Mouse (Mus musculus) cerebellum, postnatal 25 days (tissue): ENCODE data around the gene 4930563M21Rik.
"Not testable (repeated sequence)": the region's sequence is repeated elsewhere in the genome, so short reads cannot be mapped to it uniquely, and the experiment has no call there.

Source experiments
- DNase-seq, 2 experiments: peaks; one replicate each; pipeline ENCODE4 v3.0.0; 2021; ENCODE audit warnings: mixed read lengths in 2 of 2

The 4930563M21Rik gene

DNA sequence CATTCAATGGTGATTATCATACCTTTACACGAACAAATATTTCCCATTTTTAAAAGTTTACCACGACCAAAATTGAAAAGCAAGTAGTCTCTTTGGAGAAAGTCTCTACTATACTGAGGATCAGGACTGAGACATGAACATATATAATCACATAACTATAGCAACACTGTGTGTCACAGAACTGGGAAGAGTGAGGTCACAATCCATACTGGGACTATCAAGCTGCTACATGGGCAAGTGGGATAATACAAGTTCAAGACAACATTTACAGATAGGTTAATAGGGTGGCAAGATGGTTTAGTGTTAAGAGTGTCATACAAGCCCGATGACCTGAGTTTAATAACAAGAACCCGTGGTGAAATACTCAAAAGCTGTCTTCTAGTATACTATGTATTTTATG lies at the start of gene 4930563M21Rik:
Gene 4930563M21Rik, minus strand, starts transcription at position 101 of the 400 bp plus-strand sequence.
- DNase-seq, result no peak

DNA sequence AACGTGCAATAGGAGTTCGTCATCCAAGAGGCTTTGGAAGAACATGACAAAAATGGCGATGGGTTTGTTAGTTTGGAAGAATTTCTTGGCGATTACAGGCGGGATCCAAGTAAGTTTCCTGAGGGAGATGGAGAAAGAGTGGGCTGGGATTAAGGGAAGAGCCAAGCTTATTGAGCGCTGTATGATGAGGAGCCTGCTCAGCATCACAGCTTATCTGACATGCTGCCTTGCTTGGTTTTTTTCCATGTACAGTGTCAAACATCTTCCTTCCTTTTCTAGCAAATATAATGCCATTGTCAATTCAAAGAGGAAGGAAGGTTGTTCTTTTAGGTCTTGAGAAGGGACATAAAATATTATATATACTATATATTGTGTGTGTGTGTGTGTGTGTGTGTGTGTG lies 45.8 kb upstream of the 4930563M21Rik start:
- no peak for DNase-seq

DNA sequence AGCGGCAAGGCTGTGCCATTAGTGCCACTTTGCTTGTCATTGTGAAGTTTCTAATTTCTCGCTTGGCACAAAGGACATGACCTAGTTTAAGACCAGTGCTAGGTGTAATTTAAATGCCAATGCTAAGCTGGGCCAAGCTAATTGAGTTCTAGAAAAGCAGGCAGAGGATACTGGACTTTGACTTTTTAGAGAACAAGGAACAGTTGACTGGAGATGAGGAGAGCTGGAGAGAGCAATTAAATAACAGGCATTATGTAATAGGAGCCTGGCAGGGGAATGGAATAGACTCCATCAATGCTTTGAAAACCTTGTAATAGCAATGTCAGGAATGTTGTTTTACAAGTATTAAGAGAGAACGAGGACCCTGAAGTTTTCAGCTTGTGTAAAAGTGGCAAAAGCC lies 43.4 kb upstream of the 4930563M21Rik start:
- DNase-seq, result no peak

DNA sequence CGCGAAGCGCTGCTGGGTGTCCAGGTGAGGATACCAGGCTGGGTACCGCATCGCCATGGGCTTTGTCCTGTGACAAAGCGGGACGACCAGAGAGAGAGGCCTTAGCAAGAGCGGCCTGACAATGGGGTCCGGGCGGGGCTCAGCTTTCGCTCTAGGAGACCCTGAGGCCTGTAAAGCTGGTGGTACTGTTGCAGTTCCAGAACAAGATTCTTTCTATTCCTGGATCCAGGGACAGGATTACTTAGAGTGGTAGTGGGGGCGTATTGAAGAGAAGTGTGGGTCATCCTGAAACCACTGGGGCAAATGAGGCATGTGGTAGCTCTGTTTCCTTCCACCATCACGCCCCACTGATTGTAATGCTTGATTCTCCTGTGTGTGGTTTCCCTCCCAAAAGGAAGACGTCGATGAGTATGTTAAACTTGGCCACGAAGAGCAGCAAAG lies 31.9 kb upstream of the 4930563M21Rik start:
- DNase-seq, result no peak

DNA sequence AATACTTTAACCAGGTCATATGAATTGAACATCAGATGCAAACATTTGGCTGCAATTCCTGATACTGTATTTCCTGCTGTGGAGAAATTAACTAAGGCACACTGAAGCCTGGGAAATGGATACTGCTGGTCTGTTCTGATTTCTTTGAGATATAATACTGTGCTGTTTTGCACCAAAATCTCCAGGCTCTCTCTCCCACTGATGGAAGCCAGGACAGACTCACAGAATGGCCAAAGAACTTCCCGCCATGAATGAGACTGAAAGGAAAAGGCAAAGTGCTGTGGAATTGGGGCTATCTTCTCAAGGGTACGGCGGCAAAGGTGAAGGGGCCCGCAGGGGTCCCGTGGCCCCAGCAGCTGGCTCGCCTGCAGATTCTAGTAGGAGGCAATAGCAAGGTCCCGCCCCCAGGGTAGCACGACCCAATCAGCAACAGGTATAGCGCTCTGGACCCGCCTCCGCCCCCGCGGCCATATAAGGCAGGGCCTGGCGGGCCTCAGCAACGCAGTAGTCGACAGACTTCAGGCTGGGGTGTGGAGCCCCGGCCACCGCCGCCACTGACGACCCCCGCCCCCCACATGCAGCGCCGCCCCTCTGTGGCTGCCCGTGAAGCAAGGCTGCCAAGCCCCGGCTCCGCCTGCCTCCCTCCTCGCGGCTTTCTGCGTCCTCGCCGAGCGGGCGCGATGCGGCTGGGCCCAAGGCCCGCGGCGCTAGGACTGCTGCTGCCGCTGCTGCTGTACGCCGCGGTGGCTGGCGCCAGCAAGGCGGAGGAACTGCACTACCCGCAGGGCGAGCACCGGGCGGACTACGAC lies 31.2 kb upstream of the 4930563M21Rik start, which contains the start of gene Rcn2:
Gene Rcn2, plus strand, starts transcription at position 474 of the 809 bp plus-strand sequence.
- DNase-seq, result peak; percentile 97 to 98

DNA sequence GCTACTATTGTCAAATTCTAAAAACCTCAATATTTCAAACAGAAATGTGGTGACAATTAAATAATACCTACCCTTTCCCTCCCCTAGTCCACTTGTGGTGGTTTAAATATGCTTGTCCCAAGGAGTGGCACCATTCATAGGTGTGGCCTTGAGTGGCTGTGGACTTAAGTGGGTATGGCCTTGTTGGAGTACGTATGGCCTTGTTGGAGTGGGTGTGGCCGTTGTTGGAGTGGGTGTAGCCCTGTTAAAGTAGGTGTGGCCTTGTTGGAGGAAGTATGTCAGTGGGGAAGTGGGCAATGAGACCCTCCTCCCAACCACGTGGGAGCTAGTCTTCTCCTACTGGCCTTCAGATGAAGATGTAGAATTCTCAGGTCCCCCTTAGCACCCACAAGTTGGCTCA lies 21.9 kb upstream of the 4930563M21Rik start:
- DNase-seq, result no peak

DNA sequence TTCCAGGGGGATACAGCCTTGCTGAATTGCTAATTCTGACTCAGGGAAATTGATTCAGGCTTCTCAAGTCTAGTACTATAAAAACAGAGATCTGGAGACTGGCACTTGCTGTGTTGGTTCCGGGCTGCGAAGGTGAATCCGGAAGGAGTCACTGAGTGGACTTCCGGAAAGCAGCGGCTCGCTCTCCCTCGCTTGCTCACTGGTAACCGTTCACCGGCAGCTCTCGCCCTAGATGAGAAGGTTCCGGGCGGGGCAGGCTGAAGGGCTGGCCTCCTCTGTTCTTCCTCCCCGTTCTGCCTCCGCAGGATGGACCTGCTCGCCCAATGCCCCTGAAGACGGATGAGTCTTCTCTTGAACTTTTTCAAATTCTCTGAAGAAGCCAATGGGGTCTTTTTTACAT lies 16.9 kb upstream of the 4930563M21Rik start:
- no peak for DNase-seq

DNA sequence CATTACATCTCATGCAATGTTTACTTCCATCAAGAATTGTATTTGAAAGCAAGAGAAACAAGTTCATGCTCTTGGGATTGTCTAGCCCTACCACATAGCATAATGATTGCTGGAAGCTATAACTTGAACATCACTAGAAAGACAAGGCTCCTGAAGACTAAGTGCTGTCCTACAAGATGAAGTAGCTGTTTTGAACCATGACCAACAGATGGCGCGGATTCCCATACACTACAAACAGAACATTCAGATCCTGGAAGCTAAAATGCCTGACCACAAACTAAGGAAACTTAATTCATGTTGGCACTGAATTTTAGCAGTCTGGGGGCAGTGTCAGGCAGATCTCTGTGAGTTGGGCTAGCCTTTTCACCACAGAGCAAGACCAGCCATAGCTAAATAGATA lies 14.4 kb upstream of the 4930563M21Rik start:
- DNase-seq, result no peak

DNA sequence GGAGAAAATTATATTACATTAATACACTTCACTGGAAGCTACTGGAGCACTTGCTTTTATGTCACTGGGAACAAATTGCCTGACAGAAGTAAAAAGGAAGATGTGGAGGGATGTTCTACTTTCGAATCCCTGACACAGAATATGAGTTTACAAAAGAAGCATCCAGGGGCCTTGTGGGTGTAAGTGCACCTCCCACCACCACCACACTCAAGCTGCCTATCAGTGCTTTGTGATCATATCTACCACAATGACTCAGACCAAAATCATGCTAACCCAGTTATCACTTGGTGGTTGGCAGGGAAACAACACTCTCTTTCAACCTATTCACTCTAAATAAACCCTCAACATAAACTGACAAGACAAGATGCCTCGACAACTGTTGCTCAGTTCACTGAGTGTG lies 5.7 kb downstream of the 4930563M21Rik start:
- DNase-seq, result not testable (repeated sequence)

DNA sequence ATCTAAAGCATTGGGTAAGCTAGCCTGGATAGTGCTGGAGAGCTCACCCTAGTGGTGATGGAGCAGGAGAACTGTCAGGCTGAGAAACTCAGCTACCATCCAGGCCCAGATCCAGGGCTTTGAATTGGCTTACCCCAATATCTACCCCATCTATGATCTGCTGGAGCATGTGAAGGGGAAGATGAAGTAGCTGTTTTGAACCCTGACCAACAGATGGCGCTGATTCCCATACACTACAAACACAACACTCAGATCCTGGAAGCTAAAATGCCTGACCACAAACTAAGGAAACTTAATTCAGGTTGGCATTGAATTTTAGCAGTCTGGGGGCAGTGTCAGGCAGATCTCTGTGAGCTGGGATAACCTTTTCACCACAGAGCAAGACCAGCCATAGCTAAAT lies 63.5 kb downstream of the 4930563M21Rik start:
- DNase-seq, result peak; percentile 18 to 60

DNA sequence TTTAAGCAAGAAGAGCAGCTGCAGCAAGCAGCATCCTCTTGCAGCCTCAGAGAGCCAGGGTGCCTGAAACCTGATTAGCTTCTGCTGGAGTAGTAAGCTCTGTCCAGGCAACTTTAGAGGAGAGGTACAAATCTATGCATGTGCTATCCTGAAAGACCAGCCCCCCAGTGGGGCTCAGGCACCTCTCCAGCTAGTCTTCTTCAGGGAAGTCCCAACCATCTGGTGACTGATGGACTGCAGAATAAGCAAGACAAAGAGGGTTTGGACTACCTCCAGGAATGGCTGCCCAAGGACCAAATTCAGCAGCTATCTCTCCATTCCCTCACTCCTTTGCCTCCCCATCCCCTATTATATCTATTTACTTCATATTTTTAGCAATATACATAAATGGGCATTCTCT lies 69.0 kb downstream of the 4930563M21Rik start:
- DNase-seq, result peak; percentile 69 to 75

DNA sequence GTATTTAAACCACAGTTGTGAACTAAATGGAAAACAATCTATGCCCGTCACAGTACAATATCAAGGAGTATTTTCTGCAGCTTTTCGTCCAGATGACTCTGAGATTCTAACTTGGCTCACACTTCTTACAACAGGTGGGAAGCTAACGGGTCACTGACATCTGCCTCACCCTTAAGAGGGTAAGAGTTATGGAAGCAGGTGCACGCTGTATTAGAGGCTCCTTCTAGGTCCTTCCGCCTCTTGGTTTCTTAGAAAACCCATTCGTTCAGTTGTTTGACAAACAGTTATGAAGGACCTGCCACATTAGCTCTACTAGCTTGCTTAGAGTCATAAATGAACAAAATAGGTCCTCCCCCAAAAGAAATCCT lies 71.7 kb downstream of the 4930563M21Rik start:
- no peak for DNase-seq

DNA sequence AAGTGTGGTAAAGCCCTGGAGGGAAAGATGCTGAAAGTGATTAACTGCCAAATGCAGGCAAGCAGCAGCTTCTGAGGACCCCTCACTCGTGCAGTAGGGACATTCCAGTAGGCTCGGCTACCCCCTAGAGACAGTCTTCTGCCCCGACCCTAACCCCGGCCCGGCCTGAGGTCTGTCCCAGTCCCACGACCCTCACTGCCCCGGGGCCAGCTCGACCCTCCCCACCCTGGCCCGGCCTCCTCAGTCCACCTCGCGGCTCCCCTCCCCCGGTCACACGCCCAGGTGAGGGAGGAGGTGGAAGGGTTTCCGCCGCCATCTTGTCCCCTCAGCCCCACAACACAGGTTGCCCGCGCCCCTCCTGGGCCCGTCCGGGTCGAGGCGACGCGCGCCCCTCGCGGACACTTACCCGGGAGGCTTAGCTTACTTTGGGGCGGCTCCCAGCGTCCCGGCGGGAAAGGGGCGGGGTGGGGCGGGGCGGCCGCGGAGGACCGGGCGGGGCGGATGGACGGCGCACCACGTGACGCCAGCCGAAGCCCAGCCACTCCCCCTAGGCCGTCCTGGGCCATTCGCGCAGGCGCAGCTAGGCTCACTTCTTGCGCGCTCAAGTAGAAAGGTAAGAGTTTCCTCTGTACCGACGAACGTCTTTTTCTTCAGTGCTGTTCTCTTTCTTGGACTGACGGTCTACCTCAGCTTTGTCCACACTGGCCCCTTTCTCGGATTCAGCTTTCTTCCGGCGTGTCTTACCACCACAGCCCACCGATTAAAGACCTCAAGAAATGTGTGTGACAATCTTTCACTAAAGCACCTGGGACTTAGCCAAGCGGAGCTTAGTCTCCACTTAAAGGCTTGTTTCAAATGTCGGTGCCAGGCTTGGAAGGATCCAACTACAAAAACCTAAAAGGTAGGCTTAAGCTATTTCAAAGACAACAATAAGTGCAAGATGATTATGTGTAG lies 72.4 kb downstream of the 4930563M21Rik start, which contains the start of gene Scaper:
Gene Scaper, minus strand, starts transcription at position 456 of the 954 bp plus-strand sequence.
- peak; percentile 87 to 95 for DNase-seq

DNA sequence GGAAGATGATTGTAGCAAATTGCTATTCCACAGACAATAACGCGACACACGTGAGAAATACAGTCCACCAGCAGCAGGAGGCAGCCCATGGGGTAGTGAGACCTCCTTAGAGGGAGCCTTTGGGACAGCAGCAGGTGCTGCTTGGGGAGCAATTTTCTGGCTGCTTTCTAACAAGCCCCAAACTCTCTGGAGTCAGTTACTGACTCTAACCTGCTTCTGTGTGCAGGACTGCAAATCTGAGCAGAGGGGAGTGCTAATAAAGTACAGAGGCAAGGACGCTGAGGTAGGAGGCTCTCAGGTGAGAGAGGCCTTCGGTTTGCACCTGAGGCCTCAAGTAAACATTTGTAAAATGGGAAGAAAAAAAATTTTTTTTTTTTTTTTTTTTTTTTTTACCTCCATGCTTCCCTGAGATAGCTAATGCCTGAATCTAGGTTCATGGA lies 73.1 kb downstream of the 4930563M21Rik start:
- peak; percentile 29 to 35 for DNase-seq

DNA sequence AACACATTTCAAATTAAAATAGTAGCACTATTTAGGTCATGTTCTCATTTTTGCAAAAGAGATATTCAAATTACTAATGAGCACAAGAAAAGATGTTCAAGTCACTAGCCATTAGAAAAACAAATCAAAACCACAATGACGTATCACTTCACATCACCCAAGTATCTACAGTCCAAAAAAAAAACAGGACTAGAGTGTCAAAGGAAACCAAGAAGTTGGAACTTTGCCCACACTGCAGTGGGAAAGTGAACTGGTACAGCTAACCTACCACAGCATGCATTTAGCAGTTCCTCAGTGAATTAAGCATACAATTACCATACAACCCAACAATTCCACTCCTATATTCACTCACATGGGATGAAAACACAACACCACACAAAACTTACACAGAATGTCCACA lies 77.9 kb downstream of the 4930563M21Rik start:
- DNase-seq, result no peak

DNA sequence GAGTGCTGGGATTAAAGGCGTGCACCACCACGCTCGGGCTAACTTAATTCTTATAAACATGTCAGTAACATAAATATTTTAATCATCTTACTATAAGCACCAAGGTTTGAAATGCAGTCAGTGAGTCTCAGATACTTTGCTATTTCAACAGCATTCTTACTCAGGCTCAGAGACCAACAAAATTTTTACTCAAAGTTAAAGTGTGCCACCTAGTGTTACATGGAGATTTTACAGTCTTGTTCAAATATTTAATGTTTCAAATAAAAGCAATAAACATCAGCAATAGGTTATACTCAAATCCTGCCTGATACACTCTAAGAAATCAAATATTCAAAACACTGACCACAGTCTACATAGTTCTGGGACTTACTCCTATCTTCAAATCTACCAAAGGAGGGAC lies 91.8 kb downstream of the 4930563M21Rik start:
- no peak for DNase-seq

DNA sequence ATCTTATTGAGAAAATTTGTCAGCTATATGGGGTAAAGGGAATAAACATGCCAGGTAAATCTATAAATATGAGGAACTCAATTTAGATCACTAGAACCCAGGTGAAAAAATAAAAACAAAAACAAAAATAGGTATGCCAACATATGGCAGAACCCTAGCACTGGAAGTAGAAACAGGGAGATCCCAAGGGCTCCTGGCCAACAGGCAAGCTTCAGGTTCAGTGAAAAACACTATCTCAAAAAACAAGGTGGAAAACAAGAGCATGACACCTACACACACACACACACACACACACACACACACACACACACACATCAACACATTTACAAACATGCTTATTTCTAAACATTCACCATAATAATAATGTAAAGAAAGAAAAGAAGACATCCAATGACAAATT lies 93.6 kb downstream of the 4930563M21Rik start:
- peak; percentile 36 to 61 for DNase-seq
